Mouse (Mus musculus) limb, embryonic 13.5 days (tissue): ENCODE results near the gene Pes1. TPM values are rescaled to one million over a fixed set of nuclear protein-coding genes. Genes with fewer than 3 reads are reported as not detected.

ENCODE experiments used
- ATAC-seq: fragments of 200-750 bp; cut with Nextera tagmentation; 2 replicates; pipeline ENCODE4 v1.8.0; 2017; ENCODE audit warnings: low read depth, moderate number of reproducible peaks, moderate TSS enrichment; ENCODE audit not compliant: low FRiP score
- H3K27ac ChIP-seq: fragments of 300-500 bp; sonication (generic); 2 replicates; pipeline ENCODE4 v1.5.1; 2015; ENCODE audit warnings: inconsistent platforms, mild to moderate bottlenecking, moderate library complexity
- H3K27me3 ChIP-seq: fragments of 300-500 bp; sonication (generic); 2 replicates; pipeline ENCODE4 v1.6.1; 2015; ENCODE audit warnings: mild to moderate bottlenecking, inconsistent platforms
- H3K36me3 ChIP-seq: fragments of 300-500 bp; sonication (generic); 2 replicates; pipeline ENCODE4 v1.6.1; 2015; ENCODE audit warnings: inconsistent platforms, mild to moderate bottlenecking, moderate library complexity
- H3K4me1 ChIP-seq: fragments of 300-500 bp; sonication (generic); 2 replicates; pipeline ENCODE4 v1.6.1; 2015; ENCODE audit warnings: inconsistent platforms
- H3K4me2 ChIP-seq: fragments of 300-500 bp; sonication (generic); replicated peaks from 2 replicates; pipeline ENCODE4 v1.6.1; 2015; ENCODE audit warnings: inconsistent platforms, mild to moderate bottlenecking, moderate library complexity
- H3K4me3 ChIP-seq: fragments of 300-500 bp; sonication (generic); 2 replicates; pipeline ENCODE4 v1.5.1; 2015; ENCODE audit warnings: moderate library complexity, mild to moderate bottlenecking, inconsistent platforms
- H3K9ac ChIP-seq: fragments of 300-500 bp; sonication (generic); 2 replicates; pipeline ENCODE4 v1.6.1; 2015; ENCODE audit warnings: mild to moderate bottlenecking, inconsistent platforms
- H3K9me3 ChIP-seq: fragments of 300-500 bp; sonication (generic); 2 replicates; pipeline ENCODE4 v1.6.1; 2016; ENCODE audit warnings: inconsistent platforms
- WGBS: fragments of 180-500 bp; shearing (Covaris S2); methylation state at CpG from one replicate; pipeline ENCODE4 v1.1.7; 2015; 5-methylcytosine and 5-hydroxymethylcytosine counted together
- polyA plus RNA-seq: library from polyadenylated mRNA; unstranded; fragments of >200 nt; fragmentation: Nextera tagmentation; extraction: Ambion mirVana; gene quantifications from 2 replicates; pipeline ENCODE4 v1.2.1, GENCODE M21; 2015

The Pes1 gene
- polyA plus RNA-seq, 1 experiment from 2014 or later: 81.6 TPM

DNA sequence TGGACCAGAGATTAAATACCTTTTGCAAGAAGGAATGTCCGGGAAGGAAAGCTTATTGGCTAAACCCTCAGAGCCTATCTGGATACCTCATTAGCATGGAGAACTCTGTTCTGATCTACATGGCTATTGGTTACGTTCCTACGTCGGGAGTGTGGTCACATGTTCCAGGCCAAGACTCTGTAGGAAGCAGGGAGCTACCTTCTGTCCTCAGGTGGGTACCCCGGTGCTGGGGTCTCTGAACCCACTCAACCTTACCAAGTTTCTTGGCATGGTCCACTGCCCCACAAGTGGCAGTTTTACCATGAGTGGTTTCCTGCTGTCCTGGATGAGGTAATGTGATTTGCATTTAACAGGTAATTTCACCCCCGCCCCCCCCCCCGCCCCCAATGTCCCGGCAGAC lies 63.3 kb downstream of the Pes1 start:
- Histone ChIP-seq H3K27ac (no peak overlapping the region), H3K36me3 (no peaks in the 10 kb centered on the region), H3K4me2 (no peak overlapping the region), H3K4me3 (no peak overlapping the region), H3K4me1 (no peaks in the 10 kb centered on the region), H3K9me3 (no peaks in the 10 kb centered on the region), H3K9ac (no peak overlapping the region), H3K27me3 (peaks cover 13% of the 10 kb centered on the region)
- WGBS: 72% methylated on average over 8 of the region's 8 CpGs
- ATAC-seq: no peak

DNA sequence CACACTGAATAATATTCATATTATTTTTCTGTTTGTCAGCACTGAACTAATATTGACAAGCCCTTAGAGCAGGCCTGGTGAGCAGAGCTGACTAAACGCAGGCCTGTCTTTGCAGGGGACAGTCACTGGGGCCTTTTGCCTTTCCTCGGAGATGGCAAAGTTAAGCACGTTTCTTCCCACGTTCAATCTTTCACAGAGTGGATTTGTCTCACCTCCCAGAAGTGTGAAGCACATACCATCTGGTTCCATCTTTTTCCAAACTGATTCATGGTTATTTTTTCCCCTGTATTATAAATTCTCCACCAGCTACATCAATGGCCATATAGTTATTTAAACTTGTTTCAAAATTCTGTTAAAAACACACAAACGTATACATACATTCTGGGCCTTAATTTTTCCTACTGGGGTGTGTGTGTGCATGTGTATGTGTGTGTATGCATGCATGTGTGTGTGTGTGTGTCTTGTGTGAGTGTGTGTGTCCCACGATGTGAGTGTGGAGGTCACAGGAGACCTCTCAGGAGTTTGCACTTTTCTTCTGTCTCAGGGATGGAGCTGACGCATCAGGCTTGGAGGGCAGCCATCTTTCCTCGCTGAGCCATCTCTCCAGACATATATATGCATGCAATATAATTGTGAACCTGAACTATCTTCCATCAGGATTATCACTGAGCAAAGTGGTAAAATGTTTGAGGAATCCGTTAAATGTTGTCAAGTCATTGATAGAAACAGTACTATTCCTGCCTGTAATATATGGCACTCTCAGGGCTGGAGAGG lies 64.0 kb downstream of the Pes1 start:
- ATAC-seq: no peak
- H3K27ac ChIP-seq: no peak overlapping the region
- H3K4me3 ChIP-seq: no peak overlapping the region
- no peaks in the 10 kb centered on the region for H3K4me1 ChIP-seq
- WGBS: 69% methylated on average over 9 of the region's 9 CpGs
- no peaks in the 10 kb centered on the region for H3K9me3 ChIP-seq
- no peak overlapping the region for H3K4me2 ChIP-seq
- H3K27me3 ChIP-seq: peaks cover 20% of the 10 kb centered on the region
- no peak overlapping the region for H3K9ac ChIP-seq
- H3K36me3 ChIP-seq: no peaks in the 10 kb centered on the region

DNA sequence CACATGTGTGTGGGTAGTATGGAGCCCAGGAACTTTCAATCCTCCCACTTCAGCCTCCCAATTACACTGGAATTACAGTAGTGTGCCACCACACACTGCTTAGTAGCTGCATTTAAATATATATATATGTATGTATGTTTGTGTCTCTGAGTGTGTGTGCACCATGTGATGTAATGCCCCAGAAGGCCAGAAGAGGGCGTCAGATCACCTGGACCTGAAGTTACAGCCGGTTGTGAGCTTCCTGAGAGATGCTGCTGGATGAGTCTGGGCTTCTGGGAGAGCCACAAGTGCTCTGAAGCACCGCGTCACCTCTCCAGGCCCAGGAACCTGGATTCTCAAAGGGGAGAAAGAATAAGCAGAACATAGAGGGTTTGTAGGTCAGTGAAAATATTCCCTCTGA lies 65.6 kb downstream of the Pes1 start:
- no peaks in the 10 kb centered on the region for H3K36me3 ChIP-seq
- ATAC-seq: no peak
- 66% methylated on average over 4 of the region's 4 CpGs for WGBS
- H3K4me3 ChIP-seq: no peak overlapping the region
- H3K27ac ChIP-seq: no peak overlapping the region
- no peak overlapping the region for H3K9ac ChIP-seq
- no peaks in the 10 kb centered on the region for H3K4me1 ChIP-seq
- peaks cover 24% of the 10 kb centered on the region for H3K27me3 ChIP-seq
- H3K9me3 ChIP-seq: no peaks in the 10 kb centered on the region
- no peak overlapping the region for H3K4me2 ChIP-seq

Other genes with a start within 250 kb of the Pes1 start
- gene Osbp2, start 100.1 kb upstream of the Pes1 start, polyA plus RNA-seq: 0.73 and 0.76 TPM in 2 replicates
- 0.09 and 0.20 TPM in 2 replicates for gene 4921536K21Rik, start 68.9 kb upstream of the Pes1 start, polyA plus RNA-seq
- gene Dusp18, start 68.7 kb upstream of the Pes1 start, polyA plus RNA-seq: 11.0 and 12.5 TPM in 2 replicates
- 3.5 and 4.1 TPM in 2 replicates for gene Slc35e4, start 49.3 kb upstream of the Pes1 start, polyA plus RNA-seq
- 44.1 and 46.0 TPM in 2 replicates for gene Tcn2, start 31.8 kb upstream of the Pes1 start, polyA plus RNA-seq
- 0.32 and 0.37 TPM in 2 replicates for gene 4930556J24Rik, start 12.8 kb downstream of the Pes1 start, polyA plus RNA-seq
- 4.2 and 4.5 TPM in 2 replicates for gene Gal3st1, start 19.7 kb downstream of the Pes1 start, polyA plus RNA-seq
- 0.09 TPM in 2 replicates for gene Sec14l4, start 67.5 kb downstream of the Pes1 start, polyA plus RNA-seq
- not detected in 2 replicates for gene Sec14l3, start 100.9 kb downstream of the Pes1 start, polyA plus RNA-seq
- gene Mtfp1, start 131.5 kb downstream of the Pes1 start, polyA plus RNA-seq: 6.3 and 7.4 TPM in 2 replicates
- 2.5 and 3.5 TPM in 2 replicates for gene Sec14l2, start 159.4 kb downstream of the Pes1 start, polyA plus RNA-seq
- 38.6 and 39.0 TPM in 2 replicates for gene Rnf215, start 171.2 kb downstream of the Pes1 start, polyA plus RNA-seq
- 9.5 and 10.3 TPM in 2 replicates for gene Ccdc157, start 196.3 kb downstream of the Pes1 start, polyA plus RNA-seq
- 57.0 and 65.7 TPM in 2 replicates for gene Sf3a1, start 196.4 kb downstream of the Pes1 start, polyA plus RNA-seq
- gene Tbc1d10a, start 222.8 kb downstream of the Pes1 start, polyA plus RNA-seq: 40.2 and 42.3 TPM in 2 replicates